Mouse (Mus musculus) thymus, adult 2 months (tissue): ENCODE results near the gene Mmel1.

Experiments
- CTCF ChIP-seq: fragments of 200-500 bp; IDR thresholded peaks from 2 replicates; pipeline ENCODE4 v1.5.1; 2012; ENCODE audit warnings: mild to moderate bottlenecking, control low read depth, low read length, moderate library complexity, borderline replicate concordance; ENCODE audit not compliant: control insufficient read depth, poor library complexity, insufficient read depth; ENCODE audit errors: extremely low read depth
- POLR2A ChIP-seq: fragments of 200-500 bp; IDR thresholded peaks from 2 replicates; pipeline ENCODE4 v1.6.1; 2012; ENCODE audit warnings: mild to moderate bottlenecking, low read length, control low read depth, moderate library complexity; ENCODE audit not compliant: control insufficient read depth, poor library complexity, insufficient read depth; ENCODE audit errors: extremely low read depth

GRCm38 (mm10) chr4:154886876-154887592 lies 17.6 kb downstream of the Mmel1 start:
- TF ChIP-seq CTCF (no peak), POLR2A (no peak)
